Mouse (Mus musculus): ENCODE measurements around the gene AL607142.1. TPM values are rescaled to one million over a fixed set of nuclear protein-coding genes. Genes with fewer than 3 reads are reported as not detected.

Gene AL607142.1
- polyA plus RNA-seq, 1 experiment, result not detected

DNA sequence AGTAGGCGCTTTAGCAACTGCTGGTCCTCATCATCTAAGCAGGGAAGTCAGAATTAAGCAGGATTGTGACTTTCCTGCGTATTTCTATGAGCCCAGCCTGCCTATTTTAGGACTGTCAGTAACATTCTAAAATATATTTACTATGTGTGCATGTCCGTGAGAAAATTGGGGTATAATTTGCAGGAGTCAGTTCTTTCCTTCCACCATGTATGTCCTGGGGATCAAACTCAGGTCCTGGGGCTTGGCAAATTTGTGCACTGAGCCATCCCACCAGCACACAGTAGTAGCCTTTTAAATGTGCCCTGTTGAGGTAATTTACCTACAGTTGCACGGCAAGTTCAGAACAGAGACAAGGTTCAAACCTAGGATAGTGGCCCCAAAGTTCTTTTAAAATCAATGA, 28.5 kb upstream of the AL607142.1 start:
- Histone ChIP-seq H3K4me1 (ENCODE audit: control insufficient read depth, insufficient read depth, low read length) (peaks cover 40% of the 10 kb centered on the region), H3K27ac (ENCODE audit: insufficient read depth, low read depth, low read length) (no peak overlapping the region; the same call in 1 of the 2 replicates), H3K4me3 (ENCODE audit: insufficient read depth, low read depth, low read length) (no peak overlapping the region)
- 86% methylated on average over 4 of the region's 4 CpGs for WGBS
- TF ChIP-seq CTCF (IDR thresholded peaks at IDR 0.05; ENCODE audit: insufficient read depth, low read depth, low read length) (no peak), POLR2A (IDR thresholded peaks at IDR 0.05; ENCODE audit: insufficient read depth, low read depth, low read length) (no peak)

DNA sequence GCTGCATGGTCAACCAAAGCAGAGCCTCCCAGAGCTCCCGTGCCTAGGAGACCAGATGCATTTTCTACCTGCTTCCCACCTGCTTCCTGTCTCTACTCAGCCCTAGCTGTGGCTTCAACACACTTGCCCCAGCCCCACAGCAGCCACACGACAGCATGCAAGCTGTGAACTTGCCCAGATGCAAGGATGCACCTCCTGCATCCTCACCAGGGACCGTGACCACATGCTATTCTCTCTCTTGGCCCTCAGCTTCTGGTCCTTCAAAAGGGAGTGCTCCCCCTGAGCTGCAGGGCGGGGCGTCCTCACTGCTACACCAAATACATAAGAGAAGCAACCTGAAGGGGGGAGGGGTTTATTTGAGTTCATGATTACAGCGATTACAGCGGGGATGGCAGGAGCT, 27.8 kb upstream of the AL607142.1 start:
- WGBS, result 64% methylated on average over 7 of the region's 7 CpGs
- H3K27ac ChIP-seq (ENCODE audit: insufficient read depth, low read depth, low read length), result no peak overlapping the region
- no peak overlapping the region for H3K4me3 ChIP-seq (ENCODE audit: insufficient read depth, low read depth, low read length)
- TF ChIP-seq POLR2A (IDR thresholded peaks at IDR 0.05; ENCODE audit: insufficient read depth, low read depth, low read length) (no peak), CTCF (IDR thresholded peaks at IDR 0.05; ENCODE audit: insufficient read depth, low read depth, low read length) (no peak)
- H3K4me1 ChIP-seq (ENCODE audit: control insufficient read depth, insufficient read depth, low read length), result peaks cover 40% of the 10 kb centered on the region

DNA sequence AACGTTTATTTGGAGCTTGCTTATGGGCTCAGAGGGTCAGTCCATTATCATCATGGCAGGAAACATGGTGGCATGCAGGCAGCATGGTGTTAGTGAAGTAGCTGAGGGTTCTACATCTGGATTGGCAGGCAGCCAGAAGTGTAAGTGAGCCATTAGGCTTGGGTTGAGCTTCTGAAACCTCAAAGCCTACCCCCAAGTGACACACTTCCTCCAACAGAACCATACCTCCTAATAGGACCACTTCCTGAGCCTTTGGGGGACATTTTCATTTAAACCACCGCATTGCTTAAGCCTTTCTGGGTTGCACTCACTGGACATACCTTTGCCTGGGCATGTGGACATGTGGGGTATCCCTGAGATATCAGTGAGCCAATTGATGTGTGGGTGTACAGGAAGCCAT, 23.3 kb upstream of the AL607142.1 start:
- Histone ChIP-seq H3K4me1 (ENCODE audit: control insufficient read depth, insufficient read depth, low read length) (peaks cover 32% of the 10 kb centered on the region), H3K27ac (ENCODE audit: insufficient read depth, low read depth, low read length) (no peak overlapping the region), H3K4me3 (ENCODE audit: insufficient read depth, low read depth, low read length) (no peak overlapping the region)
- TF ChIP-seq POLR2A (IDR thresholded peaks at IDR 0.05; ENCODE audit: insufficient read depth, low read depth, low read length) (no peak), CTCF (IDR thresholded peaks at IDR 0.05; ENCODE audit: insufficient read depth, low read depth, low read length) (no peak)
- 85% methylated on average over 2 of the region's 2 CpGs for WGBS

DNA sequence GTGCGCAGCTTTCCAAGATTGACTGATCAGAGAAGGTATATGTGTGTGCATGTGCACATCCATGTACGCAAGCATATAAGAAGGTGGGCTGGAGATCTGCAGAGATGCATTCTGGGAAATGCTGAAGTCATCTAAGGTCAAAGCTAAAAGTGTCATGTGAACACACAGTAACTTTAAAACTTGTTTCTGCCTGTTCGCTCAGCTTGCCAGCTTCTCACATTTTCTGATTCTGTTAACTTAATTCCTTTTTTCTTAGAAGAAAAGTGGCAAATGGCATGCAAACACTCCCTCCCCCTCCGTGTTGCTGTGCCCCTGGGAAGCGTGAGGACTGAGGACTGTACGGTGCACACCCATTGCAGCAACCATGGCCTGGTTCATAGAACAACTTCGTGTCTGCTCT, 22.3 kb upstream of the AL607142.1 start:
- TF ChIP-seq POLR2A (IDR thresholded peaks at IDR 0.05; ENCODE audit: insufficient read depth, low read depth, low read length), result no peak
- no peak for TF ChIP-seq CTCF (IDR thresholded peaks at IDR 0.05; ENCODE audit: insufficient read depth, low read depth, low read length)
- WGBS, result 74% methylated on average over 7 of the region's 7 CpGs
- Histone ChIP-seq H3K27ac (ENCODE audit: insufficient read depth, low read depth, low read length) (no peak overlapping the region), H3K4me1 (ENCODE audit: control insufficient read depth, insufficient read depth, low read length) (peaks cover 32% of the 10 kb centered on the region), H3K4me3 (ENCODE audit: insufficient read depth, low read depth, low read length) (no peak overlapping the region)

DNA sequence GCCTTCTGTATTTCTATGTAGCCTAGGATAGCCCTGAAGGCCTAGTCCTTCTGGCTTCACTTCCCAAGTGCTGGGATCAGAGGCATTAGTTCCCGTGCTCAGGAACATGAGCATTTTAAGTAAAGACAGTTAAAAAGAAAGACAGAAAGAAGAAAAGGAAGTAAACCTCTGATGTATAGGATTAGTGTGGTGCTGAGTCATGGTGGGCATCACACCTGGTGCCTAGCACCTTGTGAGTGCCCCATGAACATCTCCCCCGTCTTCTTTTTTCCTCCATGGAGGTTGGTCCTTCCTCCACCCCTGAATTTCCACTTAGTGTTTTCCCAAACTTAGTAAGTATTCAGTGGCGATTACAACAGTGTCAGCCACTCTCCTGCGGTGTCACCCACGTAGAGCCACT, 20.2 kb upstream of the AL607142.1 start:
- TF ChIP-seq CTCF (IDR thresholded peaks at IDR 0.05; ENCODE audit: insufficient read depth, low read depth, low read length), result no peak
- no peak for TF ChIP-seq POLR2A (IDR thresholded peaks at IDR 0.05; ENCODE audit: insufficient read depth, low read depth, low read length)
- Histone ChIP-seq H3K4me3 (ENCODE audit: insufficient read depth, low read depth, low read length) (no peak overlapping the region), H3K4me1 (ENCODE audit: control insufficient read depth, insufficient read depth, low read length) (peaks cover 35% of the 10 kb centered on the region), H3K27ac (ENCODE audit: insufficient read depth, low read depth, low read length) (peak overlapping the region; percentile 47; the same call in 1 of the 2 replicates)
- WGBS, result 64% methylated on average over 5 of the region's 5 CpGs

DNA sequence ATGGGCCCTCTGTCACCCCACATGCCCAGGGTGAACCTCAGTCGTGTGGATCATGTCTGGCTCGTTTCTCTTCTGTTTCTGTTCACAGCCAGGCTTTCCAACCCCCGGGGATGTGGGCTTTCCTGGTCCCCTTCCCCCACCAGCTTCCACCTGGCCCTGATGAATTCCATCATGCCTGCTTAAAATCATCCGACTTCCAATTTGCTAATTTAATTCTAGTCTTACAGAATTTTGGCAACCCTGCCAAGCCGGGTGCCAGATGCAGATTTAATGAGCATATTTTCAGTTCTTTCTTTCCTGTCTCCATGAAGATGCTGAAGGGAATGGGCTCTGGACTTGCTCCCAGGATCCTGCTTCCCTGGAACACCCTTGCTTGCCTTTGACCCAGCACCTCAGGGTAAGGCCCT, 19.7 kb upstream of the AL607142.1 start:
- 23% methylated on average over 5 of the region's 5 CpGs for WGBS
- TF ChIP-seq CTCF (IDR thresholded peaks at IDR 0.05; ENCODE audit: insufficient read depth, low read depth, low read length) (no peak), POLR2A (IDR thresholded peaks at IDR 0.05; ENCODE audit: insufficient read depth, low read depth, low read length) (no peak)
- Histone ChIP-seq H3K4me1 (ENCODE audit: control insufficient read depth, insufficient read depth, low read length) (peaks cover 32% of the 10 kb centered on the region), H3K4me3 (ENCODE audit: insufficient read depth, low read depth, low read length) (no peak overlapping the region), H3K27ac (ENCODE audit: insufficient read depth, low read depth, low read length) (peak overlapping the region; percentile 47)

DNA sequence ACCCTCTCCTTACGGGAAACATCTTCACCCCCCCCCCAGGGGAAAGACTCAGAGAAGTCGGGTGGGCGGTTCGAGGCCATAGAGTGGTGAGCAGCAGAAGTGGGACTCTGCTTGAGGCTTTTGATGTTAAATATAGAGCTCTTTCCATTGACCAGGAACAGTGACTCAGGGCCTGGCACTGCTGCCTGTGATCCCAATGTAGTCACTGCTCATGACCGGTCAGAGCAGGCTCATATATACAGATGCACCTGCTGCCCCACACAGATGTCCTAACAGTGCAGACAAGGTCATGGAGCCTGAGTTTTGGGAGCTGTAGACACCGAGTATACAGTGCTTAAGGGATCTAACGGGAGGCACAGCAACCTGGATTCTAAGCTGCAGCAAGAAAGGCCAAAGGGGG, 18.9 kb upstream of the AL607142.1 start:
- Histone ChIP-seq H3K4me1 (ENCODE audit: control insufficient read depth, insufficient read depth, low read length) (peaks cover 32% of the 10 kb centered on the region), H3K27ac (ENCODE audit: insufficient read depth, low read depth, low read length) (peak overlapping the region; percentile 47), H3K4me3 (ENCODE audit: insufficient read depth, low read depth, low read length) (no peak overlapping the region)
- TF ChIP-seq CTCF (IDR thresholded peaks at IDR 0.05; ENCODE audit: insufficient read depth, low read depth, low read length) (no peak), POLR2A (IDR thresholded peaks at IDR 0.05; ENCODE audit: insufficient read depth, low read depth, low read length) (no peak)
- 67% methylated on average over 7 of the region's 7 CpGs for whole genome bisulfite sequencing

DNA sequence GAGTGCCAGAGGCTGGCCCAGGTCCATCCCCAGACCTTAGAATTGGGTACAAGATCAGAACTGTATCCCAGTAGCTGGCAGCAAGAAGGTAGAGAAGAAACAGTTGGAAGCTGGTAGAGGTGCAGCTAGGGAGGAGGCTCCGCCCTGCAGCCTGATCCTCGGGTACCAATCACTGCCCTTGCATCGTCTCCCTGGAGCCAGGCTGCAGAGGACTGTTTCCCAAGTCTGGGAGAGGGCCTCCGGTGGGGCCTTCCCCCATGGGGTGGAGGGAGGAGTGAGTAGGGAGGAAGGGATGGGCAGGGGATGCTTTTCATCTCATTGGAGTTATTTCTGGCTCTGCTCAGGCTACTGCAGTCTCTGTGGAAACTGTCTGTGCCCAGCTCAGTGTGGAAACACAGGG, 17.7 kb upstream of the AL607142.1 start:
- H3K4me1 ChIP-seq (ENCODE audit: control insufficient read depth, insufficient read depth, low read length), result peaks cover 35% of the 10 kb centered on the region
- H3K27ac ChIP-seq (ENCODE audit: insufficient read depth, low read depth, low read length), result peak overlapping the region; percentile 76
- WGBS, result 35% methylated on average over 4 of the region's 4 CpGs
- TF ChIP-seq POLR2A (IDR thresholded peaks at IDR 0.05; ENCODE audit: insufficient read depth, low read depth, low read length), result no peak
- TF ChIP-seq CTCF (IDR thresholded peaks at IDR 0.05; ENCODE audit: insufficient read depth, low read depth, low read length), result no peak
- H3K4me3 ChIP-seq (ENCODE audit: insufficient read depth, low read depth, low read length), result no peak overlapping the region

DNA sequence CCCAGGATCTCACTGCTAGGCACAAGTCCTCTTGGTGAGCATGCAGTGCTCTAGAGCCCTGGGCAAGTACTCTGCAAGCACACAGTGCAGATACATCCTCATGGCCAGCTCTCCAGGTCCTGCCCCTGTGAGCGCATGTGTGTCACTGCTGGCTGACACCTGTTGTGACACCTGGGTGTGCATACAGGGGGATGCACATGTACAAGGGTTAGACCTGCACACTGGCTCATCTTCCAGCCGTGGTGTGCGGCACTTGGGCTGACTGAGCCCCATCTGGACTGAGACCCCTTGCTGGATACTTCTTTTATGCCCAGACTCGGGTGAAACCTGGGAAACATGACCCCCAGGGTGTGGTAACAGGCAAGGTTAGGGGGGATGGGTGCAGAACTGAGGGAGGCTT, 16.5 kb upstream of the AL607142.1 start:
- Histone ChIP-seq H3K27ac (ENCODE audit: insufficient read depth, low read depth, low read length) (no peak overlapping the region), H3K4me3 (ENCODE audit: insufficient read depth, low read depth, low read length) (no peak overlapping the region), H3K4me1 (ENCODE audit: control insufficient read depth, insufficient read depth, low read length) (peaks cover 36% of the 10 kb centered on the region)
- TF ChIP-seq CTCF (IDR thresholded peaks at IDR 0.05; ENCODE audit: insufficient read depth, low read depth, low read length) (no peak), POLR2A (IDR thresholded peaks at IDR 0.05; ENCODE audit: insufficient read depth, low read depth, low read length) (no peak)
- 92% methylated on average over 4 of the region's 4 CpGs for WGBS

DNA sequence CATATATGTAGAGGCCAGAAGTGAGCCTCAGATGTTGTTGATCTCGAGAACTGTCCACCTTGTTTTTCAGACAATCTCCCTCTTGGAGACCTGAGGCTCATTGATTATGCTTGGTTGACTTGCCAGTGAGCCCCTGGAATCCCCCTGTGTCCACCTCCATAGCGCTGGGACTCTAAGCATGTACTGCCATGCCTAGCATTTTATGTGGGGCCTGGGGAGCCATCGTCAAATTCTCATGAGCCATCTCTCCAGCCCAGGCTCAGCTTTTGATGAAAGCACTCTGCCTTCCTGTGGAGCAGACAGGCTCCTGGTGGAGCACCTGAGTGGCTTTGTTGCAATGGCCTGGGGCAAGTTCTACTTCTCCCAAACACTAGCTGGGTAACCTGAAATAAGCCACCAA, 14.9 kb upstream of the AL607142.1 start:
- no peak for TF ChIP-seq POLR2A (IDR thresholded peaks at IDR 0.05; ENCODE audit: insufficient read depth, low read depth, low read length)
- no peak for TF ChIP-seq CTCF (IDR thresholded peaks at IDR 0.05; ENCODE audit: insufficient read depth, low read depth, low read length)
- WGBS, result 86% methylated on average over 3 of the region's 3 CpGs
- peaks cover 38% of the 10 kb centered on the region for H3K4me1 ChIP-seq (ENCODE audit: control insufficient read depth, insufficient read depth, low read length)
- no peak overlapping the region for H3K4me3 ChIP-seq (ENCODE audit: insufficient read depth, low read depth, low read length)
- no peak overlapping the region for H3K27ac ChIP-seq (ENCODE audit: insufficient read depth, low read depth, low read length)
